Mouse (Mus musculus): ENCODE measurements around the gene Zfp13. TPM values are rescaled to one million over a fixed set of nuclear protein-coding genes. Genes with fewer than 3 reads are reported as not detected.
"Not testable (repeated sequence)": the region's sequence is repeated elsewhere in the genome, so short reads cannot be mapped to it uniquely, and the experiment has no call there.

Gene Zfp13
- polyA plus RNA-seq, 1 experiment from 2014 or later = 12.9 TPM

DNA sequence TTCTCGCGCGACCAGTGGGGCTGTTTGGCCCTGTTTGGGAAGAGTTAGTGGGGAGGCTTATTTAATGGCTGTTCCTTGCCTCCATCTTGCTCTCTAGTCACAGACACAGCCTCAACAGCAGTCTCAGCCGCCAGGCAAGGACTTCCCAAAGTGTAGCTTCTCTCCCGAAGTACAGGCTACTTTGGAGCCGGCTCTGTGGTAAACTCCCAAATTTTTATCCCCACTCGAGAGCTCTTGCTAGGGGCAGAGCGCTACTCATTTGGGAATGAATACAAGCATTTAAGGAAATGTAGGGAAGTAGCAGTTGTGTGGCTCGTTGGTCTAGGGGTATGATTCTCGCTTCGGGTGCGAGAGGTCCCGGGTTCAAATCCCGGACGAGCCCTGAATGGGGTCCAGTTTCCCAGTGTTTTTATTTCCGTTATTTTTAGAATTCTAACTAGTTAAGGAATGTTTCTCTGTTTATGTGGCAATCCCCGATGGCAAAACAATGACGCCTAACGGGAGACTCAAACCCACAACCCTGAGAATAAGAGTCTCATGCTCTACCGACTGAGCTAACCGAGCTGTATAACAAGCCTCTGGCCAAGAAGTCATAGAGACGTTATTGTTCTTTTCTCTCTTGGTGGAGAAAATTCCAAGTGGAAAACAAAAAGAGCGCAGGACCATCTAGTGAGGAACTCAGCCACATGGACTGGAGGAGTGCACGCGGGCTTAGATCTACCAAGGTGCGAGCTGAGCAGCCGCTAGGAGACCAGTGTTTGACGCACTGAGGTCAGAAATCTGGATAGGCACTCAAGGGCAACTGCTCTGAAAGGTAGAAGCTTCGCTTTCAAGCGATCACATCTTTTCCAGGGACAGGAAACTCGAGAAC, 58.4 kb downstream of the Zfp13 start:
- peaks cover 22% of the 10 kb centered on the region for H3K4me1 ChIP-seq (replicated peaks; ENCODE audit: control insufficient read depth, insufficient read depth, low read length)
- WGBS = 17% methylated on average over 31 of the region's 31 CpGs
- H3K9me3 ChIP-seq (ENCODE audit: control insufficient read depth, low read length) = no peaks in the 10 kb centered on the region
- H3K4me2 ChIP-seq (ENCODE audit: low read depth, low read length) = peak overlapping the region; percentile 26
- peak; percentile 15; the same call in 1 of the 2 replicates for ATAC-seq (ENCODE audit: low read depth)
- peak overlapping the region; percentile 5; the same call in 1 of the 2 replicates for H3K4me3 ChIP-seq (ENCODE audit: low read length)
- no peak overlapping the region for H3K9ac ChIP-seq (ENCODE audit: low read length)
- H3K27me3 ChIP-seq (ENCODE audit: control insufficient read depth, insufficient read depth, low read depth, low read length) = peaks cover 15% of the 10 kb centered on the region
- H3K36me3 ChIP-seq (ENCODE audit: control insufficient read depth, insufficient read depth, low read length) = no peaks in the 10 kb centered on the region
- H3K27ac ChIP-seq (ENCODE audit: low read length) = no peak overlapping the region

DNA sequence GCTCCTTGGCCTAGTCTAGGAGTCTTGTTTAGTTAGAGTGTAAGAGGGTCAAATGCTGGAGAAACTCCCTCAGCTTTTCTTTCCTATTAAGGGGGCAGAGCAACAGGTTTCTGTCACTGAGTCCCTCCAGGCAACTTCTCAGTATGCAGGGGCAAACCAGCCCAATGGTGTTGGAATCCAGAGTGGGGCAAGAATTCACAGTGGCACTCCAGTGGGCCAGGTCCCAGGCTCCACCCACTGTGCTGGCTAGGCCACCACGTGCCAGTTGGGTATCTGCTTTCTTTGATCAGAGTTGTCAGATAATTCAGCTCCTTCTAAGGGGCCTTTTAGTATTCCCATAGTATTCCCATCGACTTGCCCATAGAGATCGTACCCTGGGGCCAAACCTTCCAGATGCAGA, 59.2 kb downstream of the Zfp13 start:
- no peak overlapping the region for H3K27ac ChIP-seq (ENCODE audit: low read length)
- ATAC-seq (ENCODE audit: low read depth) = no peak
- WGBS = 37% methylated on average over 3 of the region's 3 CpGs
- peaks cover 15% of the 10 kb centered on the region for H3K27me3 ChIP-seq (ENCODE audit: control insufficient read depth, insufficient read depth, low read depth, low read length)
- no peaks in the 10 kb centered on the region for H3K36me3 ChIP-seq (ENCODE audit: control insufficient read depth, insufficient read depth, low read length)
- H3K9me3 ChIP-seq (ENCODE audit: control insufficient read depth, low read length) = no peaks in the 10 kb centered on the region
- H3K4me1 ChIP-seq (replicated peaks; ENCODE audit: control insufficient read depth, insufficient read depth, low read length) = peaks cover 22% of the 10 kb centered on the region
- no peak overlapping the region for H3K4me2 ChIP-seq (ENCODE audit: low read depth, low read length)
- H3K9ac ChIP-seq (ENCODE audit: low read length) = no peak overlapping the region
- no peak overlapping the region for H3K4me3 ChIP-seq (ENCODE audit: low read length)

DNA sequence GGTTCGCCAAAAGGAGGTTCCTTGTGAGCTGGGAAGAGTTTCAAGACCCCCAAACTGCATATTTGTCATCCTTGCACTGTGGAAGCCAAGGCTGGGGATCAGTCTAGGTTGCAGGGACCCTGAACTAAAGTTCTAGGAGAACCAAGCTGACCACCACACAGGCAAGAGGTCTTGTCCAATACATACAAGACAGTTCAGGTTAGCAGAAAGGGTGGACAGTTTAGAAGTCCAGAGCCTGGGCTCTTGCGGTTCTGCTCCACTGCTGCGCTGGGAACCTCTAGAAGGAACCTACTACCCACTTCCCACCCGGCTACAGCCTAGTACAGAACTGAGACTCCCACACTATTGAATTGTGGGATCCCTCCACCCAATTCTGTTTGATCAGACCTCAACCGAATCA, 59.7 kb downstream of the Zfp13 start:
- Histone ChIP-seq H3K36me3 (ENCODE audit: control insufficient read depth, insufficient read depth, low read length) (no peaks in the 10 kb centered on the region), H3K4me2 (ENCODE audit: low read depth, low read length) (no peak overlapping the region), H3K27me3 (ENCODE audit: control insufficient read depth, insufficient read depth, low read depth, low read length) (peaks cover 19% of the 10 kb centered on the region), H3K4me1 (replicated peaks; ENCODE audit: control insufficient read depth, insufficient read depth, low read length) (peaks cover 22% of the 10 kb centered on the region), H3K27ac (ENCODE audit: low read length) (no peak overlapping the region), H3K4me3 (ENCODE audit: low read length) (no peak overlapping the region), H3K9me3 (ENCODE audit: control insufficient read depth, low read length) (no peaks in the 10 kb centered on the region), H3K9ac (ENCODE audit: low read length) (no peak overlapping the region)
- ATAC-seq (ENCODE audit: low read depth) = no peak
- 85% methylated on average over 5 of the region's 5 CpGs for WGBS

DNA sequence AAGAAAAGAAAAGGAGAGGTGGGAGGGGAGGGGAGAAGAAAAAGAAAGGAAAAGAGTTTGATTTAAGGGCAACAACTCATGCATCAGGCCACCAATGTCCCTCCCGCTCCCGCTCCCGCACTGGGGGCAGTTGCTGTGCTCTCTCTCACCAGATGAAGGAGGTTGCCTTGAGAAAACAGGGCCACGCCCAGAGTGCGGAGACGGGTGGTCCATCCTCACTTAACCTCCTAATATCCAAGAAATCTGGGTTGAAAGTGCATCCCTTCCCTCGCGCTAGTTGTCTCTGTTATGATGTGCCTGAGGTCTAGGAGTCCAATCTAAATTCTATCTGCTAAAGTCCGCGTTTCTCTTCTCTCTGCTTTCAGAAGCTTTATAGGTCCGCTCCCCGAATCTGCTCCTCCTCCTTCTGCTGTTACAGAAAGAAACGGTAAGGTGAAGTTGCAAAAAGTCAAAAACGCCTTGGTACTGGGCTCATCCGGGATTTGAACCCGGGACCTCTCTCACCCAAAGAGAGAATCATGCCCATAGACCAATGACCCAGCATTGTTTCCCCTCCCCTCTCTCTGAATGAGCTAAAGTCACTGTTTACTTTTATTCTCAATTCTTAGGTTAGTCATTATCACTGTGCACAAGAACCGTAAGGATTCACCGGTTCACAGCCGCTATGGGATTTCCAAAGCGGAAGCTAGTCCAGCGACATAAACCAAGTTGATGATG, 60.8 kb downstream of the Zfp13 start:
- Histone ChIP-seq H3K27me3 (ENCODE audit: control insufficient read depth, insufficient read depth, low read depth, low read length) (peaks cover 19% of the 10 kb centered on the region), H3K4me1 (replicated peaks; ENCODE audit: control insufficient read depth, insufficient read depth, low read length) (peaks cover 17% of the 10 kb centered on the region), H3K9me3 (ENCODE audit: control insufficient read depth, low read length) (no peaks in the 10 kb centered on the region), H3K9ac (ENCODE audit: low read length) (peak overlapping the region; percentile 44), H3K4me2 (ENCODE audit: low read depth, low read length) (peak overlapping the region; percentile 64), H3K27ac (ENCODE audit: low read length) (no peak overlapping the region), H3K4me3 (ENCODE audit: low read length) (peak overlapping the region; percentile 43), H3K36me3 (ENCODE audit: control insufficient read depth, insufficient read depth, low read length) (no peaks in the 10 kb centered on the region)
- 5% methylated on average over 21 of the region's 21 CpGs for WGBS
- no peak for ATAC-seq (ENCODE audit: low read depth)

DNA sequence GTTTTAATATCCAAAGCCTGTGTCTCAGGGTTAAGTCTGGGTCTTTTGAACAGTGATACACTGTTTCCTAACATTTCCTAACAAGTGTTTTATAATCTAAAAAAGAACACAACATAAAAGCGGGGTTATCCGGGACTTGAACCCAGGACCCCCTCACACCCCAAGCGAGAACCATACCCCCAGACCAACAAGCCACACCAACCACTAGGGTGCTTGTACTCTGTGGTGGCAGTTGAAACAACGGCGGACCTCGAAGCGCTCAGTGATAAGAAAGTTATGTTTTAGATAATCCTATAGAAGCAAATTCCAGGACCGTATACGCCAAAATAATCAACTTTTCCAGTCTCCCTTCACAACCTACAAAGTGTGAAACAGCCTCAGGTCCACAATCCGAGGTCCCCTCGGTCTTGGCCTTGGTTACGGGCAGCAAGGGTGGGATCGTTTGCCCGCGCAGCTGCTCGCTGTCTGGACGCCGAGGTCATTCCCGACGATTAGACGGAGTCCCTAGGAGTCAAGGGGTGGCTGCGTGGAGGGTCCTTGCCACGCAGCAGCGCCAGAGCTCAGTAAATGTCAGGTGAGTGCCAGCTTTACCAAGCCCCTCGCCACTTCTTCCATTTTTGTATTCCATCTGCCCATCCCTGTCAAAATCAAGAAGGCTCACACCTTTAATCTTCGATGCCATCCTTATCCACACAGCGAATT, 61.6 kb downstream of the Zfp13 start:
- peaks cover 12% of the 10 kb centered on the region for H3K4me1 ChIP-seq (replicated peaks; ENCODE audit: control insufficient read depth, insufficient read depth, low read length)
- 3% methylated on average over 27 of the region's 27 CpGs for WGBS
- H3K36me3 ChIP-seq (ENCODE audit: control insufficient read depth, insufficient read depth, low read length) = no peaks in the 10 kb centered on the region
- peak overlapping the region; percentile 44; the same call in 1 of the 2 replicates for H3K9ac ChIP-seq (ENCODE audit: low read length)
- peak overlapping the region; percentile 64 for H3K4me2 ChIP-seq (ENCODE audit: low read depth, low read length)
- no peak for ATAC-seq (ENCODE audit: low read depth)
- H3K27me3 ChIP-seq (ENCODE audit: control insufficient read depth, insufficient read depth, low read depth, low read length) = peaks cover 19% of the 10 kb centered on the region
- peak overlapping the region; percentile 43 for H3K4me3 ChIP-seq (ENCODE audit: low read length)
- H3K27ac ChIP-seq (ENCODE audit: low read length) = no peak overlapping the region
- H3K9me3 ChIP-seq (ENCODE audit: control insufficient read depth, low read length) = no peaks in the 10 kb centered on the region

DNA sequence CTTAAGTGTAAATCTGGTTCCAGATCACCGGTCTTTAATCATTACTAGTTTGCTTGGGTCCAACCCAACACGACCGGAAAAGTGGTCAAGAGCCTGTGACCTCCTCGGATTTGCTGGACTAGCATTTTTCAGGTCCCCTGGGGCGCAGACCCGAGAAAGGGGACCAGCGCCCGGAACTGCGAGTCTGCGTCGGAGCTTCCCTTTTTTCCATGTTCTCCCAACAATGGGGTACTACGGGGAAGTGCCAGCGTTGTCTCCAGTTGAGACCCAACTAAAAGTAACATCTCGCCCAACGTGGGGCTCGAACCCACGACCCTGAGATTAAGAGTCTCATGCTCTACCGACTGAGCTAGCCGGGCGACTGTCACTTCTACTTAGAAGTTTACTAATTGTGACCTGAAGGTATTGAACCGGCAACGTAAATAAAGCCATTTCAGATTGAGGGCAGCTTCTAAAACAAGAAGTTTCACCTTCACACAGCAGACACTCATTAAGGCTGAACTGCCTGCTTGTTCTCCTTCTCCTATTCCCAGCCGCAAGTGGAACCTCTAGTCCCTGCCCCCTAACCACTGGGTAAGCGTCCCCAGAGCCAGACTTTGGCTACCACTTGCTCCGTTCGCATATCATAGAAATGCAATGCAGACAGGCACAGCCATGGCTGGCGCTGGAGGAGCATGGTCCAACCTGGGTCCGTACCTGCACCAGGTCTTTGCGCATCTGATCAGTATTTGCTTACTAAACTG, 64.1 kb downstream of the Zfp13 start:
- H3K4me2 ChIP-seq (ENCODE audit: low read depth, low read length) = peak overlapping the region; percentile 33; the same call in 1 of the 2 replicates

DNA sequence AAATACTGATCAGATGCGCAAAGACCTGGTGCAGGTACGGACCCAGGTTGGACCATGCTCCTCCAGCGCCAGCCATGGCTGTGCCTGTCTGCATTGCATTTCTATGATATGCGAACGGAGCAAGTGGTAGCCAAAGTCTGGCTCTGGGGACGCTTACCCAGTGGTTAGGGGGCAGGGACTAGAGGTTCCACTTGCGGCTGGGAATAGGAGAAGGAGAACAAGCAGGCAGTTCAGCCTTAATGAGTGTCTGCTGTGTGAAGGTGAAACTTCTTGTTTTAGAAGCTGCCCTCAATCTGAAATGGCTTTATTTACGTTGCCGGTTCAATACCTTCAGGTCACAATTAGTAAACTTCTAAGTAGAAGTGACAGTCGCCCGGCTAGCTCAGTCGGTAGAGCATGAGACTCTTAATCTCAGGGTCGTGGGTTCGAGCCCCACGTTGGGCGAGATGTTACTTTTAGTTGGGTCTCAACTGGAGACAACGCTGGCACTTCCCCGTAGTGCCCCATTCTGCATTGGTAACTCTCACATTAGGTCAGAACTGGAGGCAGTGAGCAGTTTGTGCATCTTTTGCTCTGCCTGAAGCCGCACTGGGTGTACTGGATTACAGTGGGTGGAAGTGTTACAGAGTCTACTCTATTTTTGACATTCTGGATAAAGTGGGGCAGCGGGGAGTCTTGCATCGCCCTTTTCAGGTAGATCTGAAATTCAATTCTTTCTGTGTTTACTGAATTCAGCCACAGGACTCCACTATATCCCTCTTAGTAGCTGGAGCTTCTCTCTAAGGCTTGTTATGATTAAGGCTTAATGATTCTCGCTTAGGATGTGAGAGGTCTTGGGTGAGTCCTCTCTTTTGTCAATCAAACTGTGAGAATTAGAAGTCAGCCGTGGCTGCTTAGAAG, 65.4 kb downstream of the Zfp13 start:
- WGBS = 11% methylated on average over 10 of the region's 23 CpGs
- H3K9me3 ChIP-seq (ENCODE audit: control insufficient read depth, low read length); H3K4me1 ChIP-seq (replicated peaks; ENCODE audit: control insufficient read depth, insufficient read depth, low read length); H3K9ac ChIP-seq (ENCODE audit: low read length); H3K27ac ChIP-seq (ENCODE audit: low read length); H3K4me3 ChIP-seq (ENCODE audit: low read length); H3K36me3 ChIP-seq (ENCODE audit: control insufficient read depth, insufficient read depth, low read length); ATAC-seq (ENCODE audit: low read depth); H3K4me2 ChIP-seq (ENCODE audit: low read depth, low read length): not testable (repeated sequence)
- peaks cover 14% of the 10 kb centered on the region for H3K27me3 ChIP-seq (ENCODE audit: control insufficient read depth, insufficient read depth, low read depth, low read length)

More for the DNA sequence above, 64.1 kb downstream of the Zfp13 start:
- peaks cover 19% of the 10 kb centered on the region for H3K27me3 ChIP-seq (ENCODE audit: control insufficient read depth, insufficient read depth, low read depth, low read length)
- not testable (repeated sequence) for H3K27ac ChIP-seq (ENCODE audit: low read length); ATAC-seq (ENCODE audit: low read depth); H3K36me3 ChIP-seq (ENCODE audit: control insufficient read depth, insufficient read depth, low read length); H3K4me3 ChIP-seq (ENCODE audit: low read length); H3K9me3 ChIP-seq (ENCODE audit: control insufficient read depth, low read length); H3K4me1 ChIP-seq (replicated peaks; ENCODE audit: control insufficient read depth, insufficient read depth, low read length); H3K9ac ChIP-seq (ENCODE audit: low read length)
- 2% methylated on average over 15 of the region's 29 CpGs for WGBS

DNA sequence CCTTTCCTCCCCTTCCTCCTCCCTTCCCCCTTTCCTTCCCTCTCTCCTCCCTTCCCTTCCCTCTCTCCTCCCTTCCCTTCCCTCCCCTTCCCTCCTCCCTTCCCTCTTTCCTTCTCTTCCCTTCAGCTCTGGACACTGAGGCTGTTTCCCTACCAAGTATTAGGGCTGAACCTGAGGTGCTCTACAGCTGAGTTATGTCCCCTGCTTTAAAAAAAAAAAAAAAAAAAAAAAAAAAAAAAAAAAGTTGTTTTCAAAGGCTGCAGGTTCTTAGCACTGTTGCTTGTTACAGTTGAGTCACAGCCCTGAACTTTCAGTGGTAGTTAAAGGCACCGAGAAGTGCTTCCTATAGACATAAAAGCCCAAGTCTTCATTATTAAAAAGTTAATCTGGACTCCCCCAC, 67.9 kb downstream of the Zfp13 start:
- H3K4me3 ChIP-seq (ENCODE audit: low read length); H3K4me2 ChIP-seq (ENCODE audit: low read depth, low read length); H3K27ac ChIP-seq (ENCODE audit: low read length); ATAC-seq (ENCODE audit: low read depth); H3K27me3 ChIP-seq (ENCODE audit: control insufficient read depth, insufficient read depth, low read depth, low read length); H3K9me3 ChIP-seq (ENCODE audit: control insufficient read depth, low read length); H3K36me3 ChIP-seq (ENCODE audit: control insufficient read depth, insufficient read depth, low read length); H3K4me1 ChIP-seq (replicated peaks; ENCODE audit: control insufficient read depth, insufficient read depth, low read length); H3K9ac ChIP-seq (ENCODE audit: low read length): not testable (repeated sequence)
- WGBS = 36% methylated on average over 1 of the region's 1 CpGs

Data from lung, embryonic 16.5 days (tissue).